Comparison of ENCODE assay signal across 8 mouse cellular contexts in the genomic region with DNA sequence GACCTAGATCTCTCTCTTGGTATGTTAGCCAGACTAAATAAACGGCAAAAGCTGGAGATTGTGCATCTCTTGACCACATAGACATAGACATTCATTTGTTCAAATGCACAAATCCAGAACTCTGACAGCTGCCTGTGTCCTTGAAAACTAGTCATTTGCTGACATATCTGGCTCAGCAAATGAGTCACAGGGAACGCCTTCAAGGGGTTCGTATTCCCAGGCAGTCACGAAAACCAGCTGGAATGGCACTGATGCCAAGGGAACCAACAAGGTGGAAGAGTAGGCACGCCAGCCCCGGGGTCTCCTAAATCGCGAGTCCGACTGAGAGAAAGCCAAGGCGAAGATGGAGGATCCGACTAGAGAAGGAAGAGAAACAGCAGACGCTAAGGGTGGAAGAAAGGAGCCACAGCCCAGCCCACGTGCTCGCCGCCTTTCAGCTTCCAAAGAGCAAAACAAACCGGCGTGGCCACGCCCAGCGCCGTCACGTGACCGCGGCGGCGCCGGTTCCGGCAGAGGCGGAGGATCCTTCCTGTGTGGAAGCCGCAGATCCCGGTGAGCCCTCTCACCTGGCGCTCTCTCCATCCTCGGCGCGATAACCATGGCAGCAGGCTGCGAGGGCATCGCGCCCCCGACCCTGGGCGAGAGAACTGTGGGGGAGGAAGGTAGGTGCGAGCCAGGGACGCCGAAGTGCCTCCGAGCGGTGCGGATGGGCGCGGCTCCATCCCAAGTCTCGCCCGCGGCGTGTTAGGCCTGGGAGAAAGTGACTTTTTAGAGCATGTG. TPM values are rescaled to one million over a fixed set of nuclear protein-coding genes. Genes with fewer than 3 reads are reported as not detected.
DNase-seq lines count a peak whose midpoint lies in the region; ATAC-seq and TF ChIP-seq lines count a peak whose summit lies in the region.

A gene (plus strand): TSS at position 498 of the 780 bp plus-strand sequence.

- H3K27ac ChIP-seq in hindbrain, embryonic 12.5 days = peak within 1 kb of the TSS; percentile 81

- H3K27me3 ChIP-seq in Patski = no peaks in the 10 kb centered on the region
- H3K27me3 ChIP-seq in hindbrain, embryonic 12.5 days = no peaks in the 10 kb centered on the region

- peak within 1 kb of the TSS; percentile 83 for H3K4me2 ChIP-seq in hindbrain, embryonic 12.5 days (replicated peaks)

- DNase-seq in Patski (ENCODE audit: low read depth, low spot score) = peak; percentile 34
- peak; percentile 96 for DNase-seq in cerebellum, postnatal 10 days
- peak; percentile 80 to 89 for DNase-seq in frontal cortex, postnatal 10 days (ENCODE audit: low spot score in 2 of 2)
- peak; percentile 88 for DNase-seq in layer of hippocampus, postnatal 14 days (ENCODE audit: low spot score in 2 of 2)
- peak; percentile 95 for DNase-seq in lung, postnatal 10 days
- peak; percentile 80 for DNase-seq in ovary, postnatal 14 days (ENCODE audit: low spot score)
- peak; percentile 90 to 92 for DNase-seq in thymus, postnatal 10 days (ENCODE audit: low spot score in 2 of 2)

- peak within 1 kb of the TSS; percentile 93 for H3K4me3 ChIP-seq in hindbrain, embryonic 12.5 days

- under 1% methylated on average over 51 of the region's 51 CpGs for WGBS in hindbrain, embryonic 12.5 days

- peak within 1 kb of the TSS; percentile 97 for H3K9ac ChIP-seq in hindbrain, embryonic 12.5 days

- peaks cover 30% of the 10 kb centered on the region for H3K4me1 ChIP-seq in hindbrain, embryonic 12.5 days

- TF ChIP-seq CTCF in Patski (IDR thresholded peaks at IDR 0.05) = no peak

- CTCF ChIA-PET in Patski (lab: Charles Lee) = no interaction called here

- H3K9me3 ChIP-seq in hindbrain, embryonic 12.5 days (replicated peaks) = no peaks in the 10 kb centered on the region

- POLR2A ChIA-PET in Patski (lab: Charles Lee) = no interaction called here

- in situ Hi-C loops in Patski (cut with MboI; ENCODE audit: low pct_unique_long_range_greater_than_20kb) = loop anchor here (5.0 kb wide), 1 partner anchor 47 kb away; no protein-coding TSS in a partner anchor

- ATAC-seq in Patski = peak; percentile 73
- ATAC-seq in hindbrain, embryonic 12.5 days (ENCODE audit: low FRiP score) = peak; percentile 74

- no peaks in the 10 kb centered on the region for H3K36me3 ChIP-seq in hindbrain, embryonic 12.5 days

RNA-seq across cellular contexts. Expression of the gene that starts here (rescaled TPM):
- polyA plus RNA-seq in Patski (2021) = 14.2 TPM
- 21.4 and 21.5 TPM in 2 replicates for polyA plus RNA-seq in hindbrain, embryonic 12.5 days (2016; fragmentation: Nextera tagmentation; extraction: Ambion mirVana)
- total RNA-seq in layer of hippocampus, postnatal 14 days (2021) = 1 to 10 TPM; 5.2 to 5.7 TPM

Comparison
In these comparisons a context has a peak if more than half of its experiments do, and no peak if none do; other contexts are left out.
1. Peak in every context shown above with its lines: DNase-seq, ATAC-seq, H3K4me3 ChIP-seq and H3K27ac ChIP-seq.
2. DNase-seq: peak in every context shown above with its lines; median percentile 96 in cerebellum, postnatal 10 days; 95 in lung, postnatal 10 days; 91 in thymus, postnatal 10 days; 88 in layer of hippocampus, postnatal 14 days; 84 in frontal cortex, postnatal 10 days; 80 in ovary, postnatal 14 days; 34 in Patski.